Mouse (Mus musculus): ENCODE results near the gene Gm5148.

Gene Gm5148

GRCm38 (mm10) chr3:37687158-37687980 lies 36.9 kb downstream of the Gm5148 start:
- DNase-seq (ENCODE audit: low spot score) = peak; percentile 74

DNA sequence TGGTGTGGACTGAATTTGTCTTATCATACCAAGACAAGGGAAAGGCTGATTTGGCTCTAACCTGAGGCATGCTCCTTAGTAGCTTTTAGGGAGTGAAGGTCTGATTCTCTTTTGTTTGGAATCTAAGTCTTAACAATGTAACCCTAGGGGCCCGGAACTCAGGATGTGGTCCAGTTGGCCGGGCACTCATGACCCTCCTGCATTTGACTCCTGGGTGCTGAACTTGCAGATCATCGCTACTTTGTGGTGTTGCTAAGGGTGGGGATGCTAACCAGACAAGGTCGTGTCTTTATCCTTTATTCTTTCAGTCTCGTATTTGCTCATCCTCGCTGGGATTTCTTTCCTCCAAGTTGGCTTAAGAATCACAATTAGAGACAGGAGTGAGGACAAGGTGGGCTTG lies 37.5 kb downstream of the Gm5148 start:
- no peak for DNase-seq (ENCODE audit: low spot score)

DNA sequence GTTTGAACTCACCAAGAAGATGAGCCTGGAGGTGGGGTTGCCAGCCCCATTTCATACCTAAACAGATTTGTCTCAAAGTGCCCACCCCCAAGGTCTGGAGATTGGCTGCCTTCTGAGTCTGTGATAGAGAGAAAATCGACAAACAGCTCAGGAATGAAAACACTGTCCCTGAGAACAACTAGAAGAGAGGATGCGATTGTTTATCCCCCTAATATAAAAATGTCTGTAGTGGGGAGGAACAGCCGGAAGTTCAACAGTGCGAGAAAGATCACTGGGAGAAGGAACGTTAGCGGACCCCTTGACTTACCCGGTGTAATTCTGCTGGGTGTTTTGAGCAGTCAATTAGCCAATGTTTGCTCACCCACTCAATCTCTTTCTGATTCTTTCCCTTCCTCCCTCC lies 38.1 kb downstream of the Gm5148 start:
- DNase-seq (ENCODE audit: low spot score) = no peak

GRCm38 (mm10) chr3:37676291-37676690 lies 48.0 kb downstream of the Gm5148 start:
- no peak for DNase-seq (ENCODE audit: low spot score)

DNA sequence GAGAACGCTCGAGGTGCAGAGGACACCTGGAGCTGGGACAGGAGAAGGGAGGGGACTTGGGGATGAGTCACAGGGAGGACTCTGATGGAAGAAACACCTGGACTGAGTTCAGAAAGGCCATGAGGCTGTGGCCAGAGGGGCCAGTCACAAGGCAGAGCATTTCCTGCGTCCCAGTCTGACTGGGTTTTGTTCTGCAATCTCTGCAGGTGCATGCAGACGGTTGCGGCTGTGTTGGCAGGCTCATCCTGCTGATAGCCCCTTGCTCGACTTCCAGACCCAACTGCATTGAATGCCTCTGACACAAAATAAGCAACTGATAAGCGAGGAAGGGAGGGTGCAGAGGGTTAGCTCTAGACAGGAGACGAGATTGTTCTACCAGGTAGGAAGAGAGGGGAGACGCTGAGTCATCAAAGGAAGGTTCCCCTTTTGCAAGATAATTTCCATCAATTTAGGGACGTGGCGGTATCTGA lies 49.2 kb downstream of the Gm5148 start:
- no peak for DNase-seq (ENCODE audit: low spot score)

- no peak for DNase-seq (ENCODE audit: low spot score)
These were observed 50.6 kb downstream of the Gm5148 start for GRCm38 (mm10) chr3:37673513-37674261.

- no peak for DNase-seq (ENCODE audit: low spot score)
These were observed 51.8 kb downstream of the Gm5148 start for GRCm38 (mm10) chr3:37672266-37673040.

- no peak for DNase-seq (ENCODE audit: low spot score)
These were observed 55.2 kb downstream of the Gm5148 start for GRCm38 (mm10) chr3:37669100-37669499.

DNA sequence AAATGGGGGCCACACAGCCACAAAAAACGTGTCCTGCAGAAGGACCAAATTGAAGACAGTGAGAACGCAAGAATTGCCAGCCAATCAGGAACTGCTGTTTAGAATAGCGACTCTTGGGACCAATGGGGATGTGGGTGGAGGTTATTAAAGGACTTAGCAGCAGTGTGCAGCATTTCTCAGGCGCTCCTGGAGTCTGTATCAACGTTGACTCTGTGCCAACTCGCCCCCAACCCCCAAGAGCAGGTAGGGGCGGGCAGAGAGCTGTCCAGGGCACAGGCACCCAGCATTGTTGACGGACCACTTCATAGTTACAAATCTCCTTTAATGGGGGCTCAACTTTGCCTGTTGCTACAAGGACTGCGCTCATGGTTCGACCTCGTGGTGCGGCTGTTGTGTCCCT lies 55.6 kb downstream of the Gm5148 start:
- DNase-seq (ENCODE audit: low spot score) = no peak

DNA sequence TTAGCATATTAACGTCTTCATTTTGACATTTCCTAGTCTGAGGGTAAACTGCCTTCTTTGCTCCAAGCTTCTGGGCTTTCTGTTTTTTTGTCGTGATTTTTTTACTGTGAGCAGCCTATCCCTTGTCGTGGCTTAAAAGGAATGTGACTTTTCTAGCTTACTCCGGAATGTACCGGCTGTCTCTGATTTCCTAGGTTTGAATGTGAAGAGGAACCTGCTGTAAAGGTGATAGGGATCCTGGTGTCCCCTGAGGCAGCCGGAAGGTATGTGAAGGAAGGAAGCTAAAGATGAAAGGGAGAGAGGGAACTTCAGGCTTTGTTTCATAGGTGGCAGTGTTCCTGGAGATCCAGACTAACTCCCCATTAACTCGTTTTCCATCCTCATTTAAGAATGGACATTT lies 56.6 kb downstream of the Gm5148 start:
- no peak for DNase-seq (ENCODE audit: low spot score)

DNA sequence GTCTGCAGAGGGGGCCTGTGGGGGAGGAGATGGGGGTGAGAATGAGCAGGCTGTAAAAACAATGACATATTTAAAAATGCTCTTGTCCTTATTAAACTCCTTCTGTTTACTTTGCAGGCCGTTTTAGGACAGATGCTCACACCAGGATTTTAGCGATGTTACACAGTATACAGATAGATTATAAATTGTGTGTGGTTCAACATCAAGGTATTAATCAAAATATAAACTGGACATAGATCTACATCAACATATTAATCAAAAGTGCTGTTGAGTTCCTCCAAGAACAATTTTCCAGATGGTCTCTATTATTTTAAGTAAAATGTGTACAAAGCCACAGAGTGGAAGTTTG lies 57.2 kb downstream of the Gm5148 start:
- DNase-seq (ENCODE audit: low spot score) = no peak

DNA sequence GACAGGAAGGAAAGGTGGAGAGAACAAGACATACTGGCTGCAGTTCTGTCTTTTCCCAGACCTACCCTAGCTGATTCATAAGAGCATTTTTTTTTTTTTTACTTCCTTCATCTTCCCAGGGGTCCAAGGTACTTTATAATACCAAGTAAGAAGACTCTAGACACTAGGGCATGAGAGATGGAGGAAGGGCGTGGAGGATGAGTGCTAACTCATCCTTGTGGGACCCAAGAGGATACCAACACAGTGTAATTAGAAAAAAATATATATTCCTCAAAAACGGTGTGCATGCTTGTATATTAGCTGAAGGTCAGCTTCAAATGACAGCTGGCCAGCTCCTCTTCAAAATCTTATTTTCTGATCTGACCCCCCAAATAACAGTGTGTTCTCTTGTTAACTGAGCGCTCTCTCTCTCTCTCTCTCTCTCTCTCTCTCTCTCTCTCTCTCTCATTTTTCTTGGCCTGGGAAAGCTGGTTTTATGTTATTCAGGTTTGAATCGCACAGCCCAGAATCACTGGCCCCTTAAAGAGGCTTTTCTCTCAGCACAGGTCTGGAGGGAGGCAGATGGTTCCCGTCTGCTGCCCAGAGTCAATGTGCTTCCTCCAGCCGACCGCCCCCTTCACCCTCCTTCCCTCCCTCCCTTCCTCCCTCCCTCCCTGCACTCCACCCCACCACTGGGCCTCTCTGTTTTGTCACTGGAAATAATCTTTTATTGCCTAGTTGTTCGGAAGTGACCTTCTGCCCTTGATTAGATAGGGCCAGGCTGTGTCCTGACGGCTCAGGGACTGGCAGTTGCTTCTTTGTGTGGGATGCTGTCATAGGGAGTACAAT lies 57.8 kb downstream of the Gm5148 start:
- DNase-seq (ENCODE audit: low spot score) = no peak
